Mouse (Mus musculus) forebrain, embryonic 15.5 days (tissue): ENCODE results near the gene Scube1. TPM values are rescaled to one million over a fixed set of nuclear protein-coding genes. Genes with fewer than 3 reads are reported as not detected.
A peak's percentile ranks its signal among the peaks of the same experiment; 100 is the strongest.

Source experiments
- ATAC-seq: fragments of 200-750 bp; cut with Nextera tagmentation; replicated peaks from 2 replicates; pipeline ENCODE4 v1.8.0; 2017; ENCODE audit warnings: mild to moderate bottlenecking, moderate TSS enrichment, moderate library complexity
- H3K27ac ChIP-seq: fragments of 300-500 bp; sonication (generic); replicated peaks from 2 replicates; pipeline ENCODE4 v1.5.1; 2015; ENCODE audit warnings: mild to moderate bottlenecking, inconsistent platforms
- H3K27me3 ChIP-seq: fragments of 300-500 bp; sonication (generic); 2 replicates; pipeline ENCODE4 v1.6.1; 2015; ENCODE audit warnings: inconsistent platforms
- H3K36me3 ChIP-seq: fragments of 300-500 bp; sonication (generic); 2 replicates; pipeline ENCODE4 v1.6.1; 2015; ENCODE audit warnings: mild to moderate bottlenecking, inconsistent platforms
- H3K4me1 ChIP-seq: fragments of 300-500 bp; sonication (generic); 2 replicates; pipeline ENCODE4 v1.6.1; 2015; ENCODE audit warnings: inconsistent platforms
- H3K4me2 ChIP-seq: fragments of 300-500 bp; sonication (generic); replicated peaks from 2 replicates; pipeline ENCODE4 v1.6.1; 2015; ENCODE audit warnings: mild to moderate bottlenecking, inconsistent platforms
- H3K4me3 ChIP-seq: fragments of 300-500 bp; sonication (generic); 2 replicates; pipeline ENCODE4 v1.5.1; 2015; ENCODE audit warnings: mild to moderate bottlenecking, inconsistent platforms
- H3K9ac ChIP-seq: fragments of 300-500 bp; sonication (generic); replicated peaks from 2 replicates; pipeline ENCODE4 v1.6.1; 2015; ENCODE audit warnings: mild to moderate bottlenecking, inconsistent platforms
- H3K9me3 ChIP-seq: fragments of 300-500 bp; sonication (generic); 2 replicates; pipeline ENCODE4 v1.6.1; 2016; ENCODE audit warnings: inconsistent platforms
- WGBS: fragments of 180-500 bp; shearing (Covaris S2); methylation state at CpG from one replicate; pipeline ENCODE4 v1.1.7; 2015; ENCODE audit warnings: mixed read lengths; 5-methylcytosine and 5-hydroxymethylcytosine counted together
- polyA plus RNA-seq: library from polyadenylated mRNA; unstranded; fragments of >200 nt; fragmentation: Nextera tagmentation; extraction: Ambion mirVana; gene quantifications from 2 replicates; pipeline ENCODE4 v1.2.1, GENCODE M21; 2015

Scube1 gene
- 17.9 and 20.9 TPM in 2 replicates for polyA plus RNA-seq

DNA sequence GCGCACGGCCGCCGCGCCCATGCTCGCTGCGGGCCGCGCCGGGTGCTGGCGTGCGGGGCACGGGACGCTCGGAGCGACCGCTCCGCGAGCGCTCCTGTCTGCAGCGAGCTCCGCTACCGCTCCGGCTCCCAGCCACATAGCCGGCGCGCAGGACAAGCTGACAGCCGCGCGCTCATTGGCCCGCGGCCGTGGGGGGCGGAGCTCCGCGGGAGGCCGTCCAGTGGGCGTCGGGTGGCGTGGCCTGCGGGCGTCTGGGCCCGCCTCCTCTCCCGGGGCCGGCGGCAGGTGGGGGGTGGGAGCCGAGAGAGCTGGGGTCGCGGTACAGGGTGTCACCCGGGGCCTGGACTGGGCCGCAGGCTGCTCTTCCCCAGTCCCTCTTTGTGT, at the start of gene Scube1:
Gene Scube1, minus strand, starts transcription at position 136 of the 384 bp plus-strand sequence.
- peak; percentile 96 for ATAC-seq
- peak within 1 kb of the TSS; percentile 89 for H3K4me2 ChIP-seq
- H3K9ac ChIP-seq = peak within 1 kb of the TSS; percentile 78
- H3K4me1 ChIP-seq = peaks cover 26% of the 10 kb centered on the region
- no peaks in the 10 kb centered on the region for H3K9me3 ChIP-seq
- peak within 1 kb of the TSS; percentile 74 for H3K4me3 ChIP-seq
- peak within 1 kb of the TSS; percentile 67 for H3K27ac ChIP-seq
- H3K36me3 ChIP-seq = no peaks in the 10 kb centered on the region
- H3K27me3 ChIP-seq = peaks cover 11% of the 10 kb centered on the region; the same call in 1 of the 2 replicates
- WGBS = 0% methylated on average over 40 of the region's 51 CpGs

- Histone ChIP-seq H3K36me3 (no peaks in the 10 kb centered on the region), H3K9me3 (no peaks in the 10 kb centered on the region), H3K4me1 (peaks cover 42% of the 10 kb centered on the region), H3K27ac (no peak overlapping the region), H3K9ac (no peak overlapping the region), H3K4me3 (no peak overlapping the region), H3K4me2 (no peak overlapping the region), H3K27me3 (no peaks in the 10 kb centered on the region)
- 83% methylated on average over 4 of the region's 4 CpGs for WGBS
- ATAC-seq = no peak
Measured at GRCm38 (mm10) chr15:83772953-83773352, 48.1 kb upstream of the Scube1 start.

DNA sequence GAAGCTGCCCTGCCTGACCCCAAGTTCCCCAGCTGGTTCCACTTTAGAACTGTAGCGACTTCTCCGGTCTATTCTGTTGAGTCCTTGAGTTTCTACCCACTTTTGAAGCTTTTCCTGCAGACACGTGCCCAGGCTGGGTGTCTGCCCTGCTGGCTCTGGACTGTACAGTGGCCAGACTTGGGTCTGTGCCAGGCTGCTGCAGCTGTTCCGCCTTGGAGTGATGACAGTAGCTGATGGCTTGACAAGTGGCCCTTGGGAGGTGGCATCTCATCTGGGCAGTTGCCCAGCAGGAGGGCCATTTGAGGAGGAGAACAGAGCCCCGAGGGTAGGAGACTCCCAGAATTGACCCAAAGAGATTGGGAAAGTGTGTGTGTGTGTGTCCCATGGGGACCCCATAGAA, 47.6 kb upstream of the Scube1 start:
- 43% methylated on average over 5 of the region's 5 CpGs for WGBS
- Histone ChIP-seq H3K9ac (no peak overlapping the region), H3K27me3 (no peaks in the 10 kb centered on the region), H3K4me3 (no peak overlapping the region), H3K4me2 (no peak overlapping the region), H3K4me1 (peaks cover 41% of the 10 kb centered on the region), H3K9me3 (no peaks in the 10 kb centered on the region), H3K27ac (peak overlapping the region; percentile 82), H3K36me3 (no peaks in the 10 kb centered on the region)
- 0 out of 2 replicates have a peak, but pooled peaks have one; percentile 9 for ATAC-seq

GRCm38 (mm10) chr15:83771346-83772053, 46.7 kb upstream of the Scube1 start:
- H3K4me2 ChIP-seq = no peak overlapping the region
- ATAC-seq = peak; percentile 81
- H3K36me3 ChIP-seq = no peaks in the 10 kb centered on the region
- no peaks in the 10 kb centered on the region for H3K9me3 ChIP-seq
- 55% methylated on average over 8 of the region's 8 CpGs for WGBS
- no peak overlapping the region for H3K4me3 ChIP-seq
- H3K4me1 ChIP-seq = peaks cover 39% of the 10 kb centered on the region
- no peak overlapping the region for H3K9ac ChIP-seq
- H3K27ac ChIP-seq = peak overlapping the region; percentile 82
- H3K27me3 ChIP-seq = no peaks in the 10 kb centered on the region

GRCm38 (mm10) chr15:83765388-83766029, 40.7 kb upstream of the Scube1 start:
- Histone ChIP-seq H3K36me3 (no peaks in the 10 kb centered on the region), H3K27me3 (no peaks in the 10 kb centered on the region), H3K4me1 (peaks cover 38% of the 10 kb centered on the region), H3K4me2 (no peak overlapping the region), H3K4me3 (no peak overlapping the region), H3K9ac (no peak overlapping the region), H3K27ac (peak overlapping the region; percentile 50; the same call in 1 of the 2 replicates), H3K9me3 (no peaks in the 10 kb centered on the region)
- peak; percentile 73 for ATAC-seq
- WGBS = 7% methylated on average over 6 of the region's 6 CpGs

DNA sequence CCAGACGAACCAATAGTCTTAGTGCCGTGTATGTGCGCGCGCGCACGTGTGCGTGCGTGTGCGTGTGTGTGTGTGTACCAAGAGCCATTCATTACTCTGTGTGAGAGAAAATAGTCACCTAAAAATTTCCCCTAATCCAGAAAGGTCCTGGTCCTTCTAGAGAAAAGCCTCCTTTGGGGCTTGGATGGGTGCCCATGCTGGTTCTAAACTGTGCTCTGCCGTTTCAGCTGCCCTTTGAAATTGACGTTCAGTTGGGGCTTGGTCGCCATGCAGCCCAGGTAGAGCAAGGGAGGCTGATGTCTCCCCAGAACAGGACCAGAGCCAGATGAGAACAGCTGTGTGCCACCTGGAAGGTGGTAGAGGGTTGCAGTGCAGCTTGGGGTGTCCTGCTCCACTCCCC, 36.7 kb upstream of the Scube1 start:
- no peak for ATAC-seq
- WGBS = 82% methylated on average over 13 of the region's 13 CpGs

DNA sequence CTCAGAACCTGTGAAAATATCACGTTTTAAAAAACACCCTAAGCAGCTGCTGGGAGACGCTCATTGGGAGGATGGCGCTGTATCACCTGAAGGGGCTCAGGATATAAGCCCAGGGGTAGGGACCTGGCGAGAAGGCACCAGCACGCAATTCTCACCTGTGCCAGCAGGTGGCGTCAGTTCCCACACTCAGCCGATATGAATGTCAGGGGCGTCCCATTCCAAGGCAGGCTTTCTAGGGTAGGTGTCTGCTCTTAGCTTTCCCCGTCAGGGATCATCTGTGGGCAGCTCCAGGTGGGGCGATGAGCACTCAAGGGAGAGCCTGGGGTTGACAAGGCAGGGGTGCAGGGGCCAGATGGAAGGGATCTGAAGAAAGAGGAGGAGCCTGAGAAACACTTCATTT, 35.9 kb upstream of the Scube1 start:
- Histone ChIP-seq H3K4me3 (no peak overlapping the region), H3K27ac (no peak overlapping the region), H3K9me3 (no peaks in the 10 kb centered on the region), H3K4me2 (no peak overlapping the region), H3K36me3 (no peaks in the 10 kb centered on the region), H3K27me3 (no peaks in the 10 kb centered on the region), H3K9ac (no peak overlapping the region), H3K4me1 (peaks cover 36% of the 10 kb centered on the region)
- ATAC-seq = peak; percentile 29
- 0% methylated on average over 10 of the region's 10 CpGs for WGBS

More for the DNA sequence above, 36.7 kb upstream of the Scube1 start:
- Histone ChIP-seq H3K4me2 (no peak overlapping the region), H3K27me3 (no peaks in the 10 kb centered on the region), H3K9me3 (no peaks in the 10 kb centered on the region), H3K36me3 (no peaks in the 10 kb centered on the region), H3K4me3 (no peak overlapping the region), H3K4me1 (peaks cover 45% of the 10 kb centered on the region), H3K27ac (peak overlapping the region; percentile 13; the same call in 1 of the 2 replicates), H3K9ac (no peak overlapping the region)

- WGBS = 8% methylated on average over 4 of the region's 4 CpGs
- Histone ChIP-seq H3K36me3 (no peaks in the 10 kb centered on the region), H3K27ac (0 out of 2 replicates have a peak overlapping the region, but pooled peaks have one; percentile 11), H3K4me2 (no peak overlapping the region), H3K27me3 (no peaks in the 10 kb centered on the region), H3K9ac (no peak overlapping the region), H3K4me3 (no peak overlapping the region), H3K9me3 (no peaks in the 10 kb centered on the region), H3K4me1 (peaks cover 26% of the 10 kb centered on the region)
- ATAC-seq = no peak
Measured at GRCm38 (mm10) chr15:83758958-83759357, 34.1 kb upstream of the Scube1 start.

DNA sequence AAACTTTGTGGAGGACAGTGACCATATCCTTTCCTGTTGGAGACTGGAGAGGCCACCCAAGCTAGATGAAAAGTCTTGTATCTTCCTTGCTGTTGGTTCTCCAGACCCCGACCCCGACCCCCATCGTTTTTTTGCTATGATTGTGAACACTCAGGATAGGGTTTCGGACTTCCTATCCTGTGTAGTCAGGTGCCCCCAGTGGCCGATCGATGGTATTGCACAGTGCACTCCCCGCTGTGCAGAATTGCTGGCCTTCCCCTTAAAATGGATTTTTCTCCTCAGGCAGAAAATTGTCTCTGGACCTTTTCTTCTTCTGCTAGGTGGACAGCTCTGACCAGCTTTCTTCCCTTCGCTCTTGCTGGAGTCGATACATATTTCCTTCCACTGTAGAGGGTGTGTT, 31.9 kb upstream of the Scube1 start:
- Histone ChIP-seq H3K9me3 (no peaks in the 10 kb centered on the region), H3K4me3 (no peak overlapping the region), H3K36me3 (no peaks in the 10 kb centered on the region), H3K27me3 (no peaks in the 10 kb centered on the region), H3K4me1 (peaks cover 20% of the 10 kb centered on the region), H3K9ac (no peak overlapping the region), H3K27ac (no peak overlapping the region), H3K4me2 (no peak overlapping the region)
- ATAC-seq = no peak
- WGBS = 30% methylated on average over 9 of the region's 9 CpGs

- Histone ChIP-seq H3K36me3 (no peaks in the 10 kb centered on the region), H3K9ac (no peak overlapping the region), H3K4me1 (peaks cover 5% of the 10 kb centered on the region; the same call in 1 of the 2 replicates), H3K4me2 (no peak overlapping the region), H3K4me3 (no peak overlapping the region), H3K27ac (no peak overlapping the region), H3K9me3 (no peaks in the 10 kb centered on the region), H3K27me3 (no peaks in the 10 kb centered on the region)
- 66% methylated on average over 9 of the region's 9 CpGs for WGBS
- ATAC-seq = no peak
Measured at GRCm38 (mm10) chr15:83749436-83749835, 24.6 kb upstream of the Scube1 start.

- no peak for ATAC-seq
Measured at GRCm38 (mm10) chr15:83748986-83749385, 24.2 kb upstream of the Scube1 start.

DNA sequence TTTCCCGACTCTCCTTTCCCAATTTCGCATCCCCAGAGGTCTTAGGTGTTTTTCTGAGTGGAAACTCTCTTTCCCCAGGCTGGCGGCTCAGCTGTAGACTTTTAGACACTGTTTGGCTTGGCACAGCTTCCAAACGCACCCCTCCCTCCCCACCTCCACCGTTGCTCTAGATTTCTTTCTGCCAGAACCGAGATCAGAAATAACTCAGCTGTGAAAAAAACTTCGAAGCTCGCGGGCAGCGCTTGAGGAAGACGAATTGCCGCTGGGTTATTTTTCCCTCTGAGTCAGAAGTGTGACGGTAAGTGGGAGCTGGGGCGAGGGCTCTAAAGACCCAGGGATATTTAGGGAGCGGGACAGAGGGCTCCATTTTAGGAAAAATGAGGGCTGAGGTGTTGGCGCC, 21.5 kb upstream of the Scube1 start:
- Histone ChIP-seq H3K36me3 (no peaks in the 10 kb centered on the region), H3K27me3 (no peaks in the 10 kb centered on the region), H3K4me1 (peaks cover 9% of the 10 kb centered on the region), H3K9ac (no peak overlapping the region), H3K9me3 (no peaks in the 10 kb centered on the region), H3K27ac (no peak overlapping the region), H3K4me2 (no peak overlapping the region), H3K4me3 (no peak overlapping the region)
- no peak for ATAC-seq
- WGBS = 57% methylated on average over 16 of the region's 16 CpGs

More at GRCm38 (mm10) chr15:83748986-83749385, 24.2 kb upstream of the Scube1 start:
- Histone ChIP-seq H3K4me1 (peaks cover 5% of the 10 kb centered on the region; the same call in 1 of the 2 replicates), H3K27ac (no peak overlapping the region), H3K27me3 (no peaks in the 10 kb centered on the region), H3K4me2 (no peak overlapping the region), H3K9me3 (no peaks in the 10 kb centered on the region), H3K4me3 (no peak overlapping the region), H3K9ac (no peak overlapping the region), H3K36me3 (no peaks in the 10 kb centered on the region)
- 82% methylated on average over 6 of the region's 6 CpGs for WGBS
